Mouse (Mus musculus): ENCODE measurements around the gene Dchs2. TPM values are rescaled to one million over a fixed set of nuclear protein-coding genes. Genes with fewer than 3 reads are reported as not detected.

The Dchs2 gene
- polyA plus RNA-seq, 1 experiment from 2014 or later: 0.03 TPM

DNA sequence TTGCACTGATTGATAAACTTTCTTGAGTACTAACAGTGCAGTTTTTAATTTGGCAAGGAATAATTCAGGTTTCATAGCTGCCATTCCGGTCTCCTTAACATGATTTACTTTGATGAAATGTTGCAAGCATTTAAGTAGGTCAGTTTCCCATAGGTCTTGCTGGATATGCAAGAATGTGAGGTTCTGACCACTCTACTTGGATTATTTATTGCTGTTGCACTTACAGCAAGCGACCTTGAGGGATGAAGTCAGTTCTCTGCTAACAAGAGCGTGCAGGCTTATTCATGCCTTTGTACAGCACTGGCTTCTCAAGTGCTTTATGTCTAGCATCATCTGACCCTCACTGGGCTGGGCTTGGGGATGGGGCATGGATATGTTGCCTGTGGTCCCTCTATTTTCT is 35.9 kb downstream of the Dchs2 start:
- H3K4me2 ChIP-seq (ENCODE audit: low read length): no peak overlapping the region
- H3K9me3 ChIP-seq (replicated peaks; ENCODE audit: low read length): no peaks in the 10 kb centered on the region
- H3K27ac ChIP-seq: no peak overlapping the region
- no peak for ATAC-seq (replicated peaks; ENCODE audit: low FRiP score, low read depth)
- WGBS: 46% methylated on average over 3 of the region's 3 CpGs
- TF ChIP-seq CTCF (IDR thresholded peaks at IDR 0.05; ENCODE audit: low read depth): no peak
- H3K4me3 ChIP-seq (replicated peaks; ENCODE audit: low read depth, low read length): no peak overlapping the region
- peak; percentile 63 for DNase-seq (ENCODE audit: low spot score)
- no peaks in the 10 kb centered on the region for H3K27me3 ChIP-seq (ENCODE audit: insufficient read depth, low read length)
- no peak overlapping the region for H3K9ac ChIP-seq (ENCODE audit: low read depth, low read length)
- no peaks in the 10 kb centered on the region for H3K4me1 ChIP-seq (replicated peaks; ENCODE audit: insufficient read depth, low read length)
- H3K36me3 ChIP-seq (ENCODE audit: insufficient read depth, low read length): no peaks in the 10 kb centered on the region

DNA sequence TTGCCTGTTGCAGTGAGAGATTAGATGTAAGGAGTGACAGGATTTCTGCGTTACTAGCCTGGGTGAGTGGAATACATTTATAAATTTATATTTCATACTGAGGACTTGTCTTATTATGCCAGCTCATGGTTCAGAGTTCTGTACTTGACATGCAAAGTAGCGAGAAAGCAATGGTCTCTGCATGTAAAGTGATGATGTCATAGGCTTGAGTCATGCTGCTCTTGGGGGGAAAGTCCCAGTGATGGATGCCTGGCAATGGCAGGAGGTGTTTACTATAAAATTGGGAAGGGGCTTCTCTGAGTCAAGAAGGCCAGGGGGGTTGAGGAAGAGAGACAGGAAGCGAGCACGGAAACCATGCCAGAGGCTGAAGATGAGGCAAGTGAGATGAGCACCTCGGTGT is 57.8 kb downstream of the Dchs2 start:
- TF ChIP-seq CTCF (IDR thresholded peaks at IDR 0.05; ENCODE audit: low read depth): no peak
- Histone ChIP-seq H3K9me3 (replicated peaks; ENCODE audit: low read length) (no peaks in the 10 kb centered on the region), H3K4me2 (ENCODE audit: low read length) (no peak overlapping the region), H3K9ac (ENCODE audit: low read depth, low read length) (no peak overlapping the region), H3K4me1 (replicated peaks; ENCODE audit: insufficient read depth, low read length) (no peaks in the 10 kb centered on the region), H3K27ac (no peak overlapping the region), H3K27me3 (ENCODE audit: insufficient read depth, low read length) (no peaks in the 10 kb centered on the region), H3K36me3 (ENCODE audit: insufficient read depth, low read length) (no peaks in the 10 kb centered on the region), H3K4me3 (replicated peaks; ENCODE audit: low read depth, low read length) (no peak overlapping the region)
- 87% methylated on average over 5 of the region's 5 CpGs for WGBS
- ATAC-seq (replicated peaks; ENCODE audit: low FRiP score, low read depth): no peak
- no peak for DNase-seq (ENCODE audit: low spot score)

DNA sequence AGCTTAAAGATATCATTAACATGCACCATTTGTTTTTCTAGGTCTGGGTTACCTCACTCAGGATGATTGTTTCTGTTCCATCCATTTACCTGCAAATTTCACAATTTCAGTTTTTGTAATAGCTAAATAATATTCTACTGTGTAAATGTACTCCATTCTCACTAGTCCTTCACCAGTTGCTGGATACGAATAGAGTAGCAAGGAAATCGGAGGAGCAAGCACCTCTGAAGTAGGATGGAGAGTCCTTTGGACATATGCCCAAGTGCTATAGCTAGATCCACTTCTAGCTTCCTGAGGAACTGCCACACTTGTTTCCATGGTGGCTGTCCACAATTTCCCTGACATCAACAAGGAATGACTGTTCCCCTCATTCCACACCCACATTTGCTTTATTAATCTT is 63.5 kb downstream of the Dchs2 start:
- H3K4me3 ChIP-seq (replicated peaks; ENCODE audit: low read depth, low read length): no peak overlapping the region
- H3K36me3 ChIP-seq (ENCODE audit: insufficient read depth, low read length): no peaks in the 10 kb centered on the region
- no peak for DNase-seq (ENCODE audit: low spot score)
- ATAC-seq (replicated peaks; ENCODE audit: low FRiP score, low read depth): no peak
- H3K27ac ChIP-seq: no peak overlapping the region
- H3K27me3 ChIP-seq (ENCODE audit: insufficient read depth, low read length): no peaks in the 10 kb centered on the region
- no peak for TF ChIP-seq CTCF (IDR thresholded peaks at IDR 0.05; ENCODE audit: low read depth)
- H3K4me2 ChIP-seq (ENCODE audit: low read length): no peak overlapping the region
- H3K9ac ChIP-seq (ENCODE audit: low read depth, low read length): no peak overlapping the region
- 79% methylated on average over 2 of the region's 2 CpGs for WGBS
- H3K9me3 ChIP-seq (replicated peaks; ENCODE audit: low read length): no peaks in the 10 kb centered on the region
- no peaks in the 10 kb centered on the region for H3K4me1 ChIP-seq (replicated peaks; ENCODE audit: insufficient read depth, low read length)

DNA sequence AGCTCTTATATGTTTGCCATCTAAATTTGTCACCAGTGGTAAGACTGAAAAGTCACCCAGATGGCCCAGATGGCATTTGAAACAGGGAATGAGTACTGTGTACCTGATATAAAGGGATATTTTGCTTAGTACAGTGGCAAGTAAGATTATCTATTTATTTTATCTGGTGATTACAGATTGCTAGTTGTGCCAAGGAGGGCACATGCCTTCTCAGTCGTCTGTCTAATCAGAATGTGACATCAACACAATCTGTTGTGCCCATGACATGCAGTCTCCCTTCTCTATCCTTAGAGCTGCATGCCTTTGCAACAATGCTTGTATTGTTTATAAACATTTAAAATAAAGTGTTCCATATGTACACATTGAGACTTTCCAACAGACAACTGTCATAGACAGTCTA is 64.7 kb downstream of the Dchs2 start:
- Histone ChIP-seq H3K4me3 (replicated peaks; ENCODE audit: low read depth, low read length) (no peak overlapping the region), H3K36me3 (ENCODE audit: insufficient read depth, low read length) (no peaks in the 10 kb centered on the region), H3K9me3 (replicated peaks; ENCODE audit: low read length) (no peaks in the 10 kb centered on the region), H3K4me1 (replicated peaks; ENCODE audit: insufficient read depth, low read length) (no peaks in the 10 kb centered on the region), H3K9ac (ENCODE audit: low read depth, low read length) (no peak overlapping the region), H3K27me3 (ENCODE audit: insufficient read depth, low read length) (no peaks in the 10 kb centered on the region), H3K27ac (no peak overlapping the region), H3K4me2 (ENCODE audit: low read length) (no peak overlapping the region)
- no peak for TF ChIP-seq CTCF (IDR thresholded peaks at IDR 0.05; ENCODE audit: low read depth)
- 70% methylated on average over 1 of the region's 1 CpGs for WGBS
- ATAC-seq (replicated peaks; ENCODE audit: low FRiP score, low read depth): no peak
- DNase-seq (ENCODE audit: low spot score): no peak

DNA sequence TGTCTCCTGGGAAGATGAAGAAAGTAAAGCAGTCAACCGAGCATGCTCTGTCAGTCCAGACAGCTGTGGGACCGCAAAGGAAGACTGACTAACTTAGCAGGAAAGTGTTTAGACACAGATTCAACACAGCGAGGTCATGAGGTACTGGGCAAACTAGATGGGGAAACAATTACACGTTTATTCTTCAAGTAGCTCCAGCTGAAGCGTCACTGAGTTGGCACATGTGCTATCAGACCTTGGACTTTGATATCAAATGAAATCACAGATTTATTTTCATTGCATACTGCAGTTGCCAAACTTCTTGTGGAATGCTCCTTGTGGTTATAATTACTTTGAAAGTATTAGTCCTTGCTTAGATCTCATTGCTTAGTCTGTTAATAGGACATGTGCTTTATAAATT is 67.2 kb downstream of the Dchs2 start:
- DNase-seq (ENCODE audit: low spot score) (no peak), ATAC-seq (replicated peaks; ENCODE audit: low FRiP score, low read depth) (no peak)
- Histone ChIP-seq H3K4me1 (replicated peaks; ENCODE audit: insufficient read depth, low read length) (no peaks in the 10 kb centered on the region), H3K27me3 (ENCODE audit: insufficient read depth, low read length) (no peaks in the 10 kb centered on the region), H3K4me2 (ENCODE audit: low read length) (no peak overlapping the region), H3K9me3 (replicated peaks; ENCODE audit: low read length) (no peaks in the 10 kb centered on the region), H3K9ac (ENCODE audit: low read depth, low read length) (no peak overlapping the region), H3K27ac (no peak overlapping the region), H3K4me3 (replicated peaks; ENCODE audit: low read depth, low read length) (no peak overlapping the region), H3K36me3 (ENCODE audit: insufficient read depth, low read length) (no peaks in the 10 kb centered on the region)
- no peak for TF ChIP-seq CTCF (IDR thresholded peaks at IDR 0.05; ENCODE audit: low read depth)
- WGBS: 68% methylated on average over 5 of the region's 5 CpGs

DNA sequence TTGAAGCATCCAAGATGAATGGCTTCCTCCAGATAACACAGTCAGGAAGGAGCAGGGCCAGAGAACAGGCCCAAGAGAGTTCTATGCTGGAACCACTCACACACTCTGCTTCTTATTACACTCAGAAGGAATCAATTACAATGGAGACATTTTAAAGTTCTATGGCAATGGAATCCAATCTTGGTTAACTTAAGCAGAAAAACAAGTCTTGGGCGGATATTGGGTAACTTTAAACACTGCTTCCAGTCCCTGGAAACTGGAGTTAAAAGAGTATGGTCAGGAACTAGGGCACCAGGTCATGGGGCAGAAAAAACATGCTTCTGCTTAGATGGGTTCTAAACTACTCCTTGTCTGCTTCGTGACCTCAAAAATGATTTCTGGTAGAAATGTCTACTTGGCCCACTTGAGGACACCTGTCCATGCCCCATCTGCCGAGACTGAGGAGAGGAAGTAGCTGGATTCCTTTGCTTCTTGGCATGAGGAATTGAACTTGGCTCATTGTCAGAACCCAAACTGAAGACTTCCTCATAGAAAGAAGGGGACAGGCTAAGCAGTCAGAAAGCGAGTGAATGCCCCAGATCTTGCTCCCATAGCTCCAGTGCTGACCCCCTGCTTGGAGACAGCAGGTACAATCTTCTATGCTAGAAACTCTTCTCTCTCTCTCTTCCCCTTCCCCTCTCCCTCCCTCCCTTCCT is 73.7 kb downstream of the Dchs2 start:
- WGBS: 59% methylated on average over 4 of the region's 4 CpGs
- Histone ChIP-seq H3K27ac (no peak overlapping the region), H3K4me2 (ENCODE audit: low read length) (no peak overlapping the region)

More for the DNA sequence above, 73.7 kb downstream of the Dchs2 start:
- no peak for TF ChIP-seq CTCF (IDR thresholded peaks at IDR 0.05; ENCODE audit: low read depth)
- Histone ChIP-seq H3K9me3 (replicated peaks; ENCODE audit: low read length) (no peaks in the 10 kb centered on the region), H3K9ac (ENCODE audit: low read depth, low read length) (no peak overlapping the region), H3K27me3 (ENCODE audit: insufficient read depth, low read length) (no peaks in the 10 kb centered on the region), H3K4me1 (replicated peaks; ENCODE audit: insufficient read depth, low read length) (no peaks in the 10 kb centered on the region), H3K36me3 (ENCODE audit: insufficient read depth, low read length) (no peaks in the 10 kb centered on the region), H3K4me3 (replicated peaks; ENCODE audit: low read depth, low read length) (no peak overlapping the region)
- no peak for ATAC-seq (replicated peaks; ENCODE audit: low FRiP score, low read depth)
- peak; percentile 39 for DNase-seq (ENCODE audit: low spot score)

Data from kidney, postnatal 0 days (tissue).